Mouse (Mus musculus) kidney, adult 2 months (tissue): Measurements from ENCODE around the gene Hyou1. TPM values are rescaled to one million over a fixed set of nuclear protein-coding genes. Genes with fewer than 3 reads are reported as not detected.
"Not testable (repeated sequence)": the region's sequence is repeated elsewhere in the genome, so short reads cannot be mapped to it uniquely, and the experiment has no call there.

Experiments
- DNase-seq: peaks from one replicate; pipeline ENCODE4 v3.0.0; 2021
- H3K27ac ChIP-seq: fragments of 200-500 bp; 2 replicates; pipeline ENCODE4 v1.5.1; 2012; ENCODE audit warnings: low read depth, low read length, control low read depth, inconsistent platforms; ENCODE audit not compliant: insufficient read depth
- H3K27me3 ChIP-seq: fragments of 200-500 bp; replicated peaks from 2 replicates; pipeline ENCODE4 v1.6.1; 2012; ENCODE audit warnings: mild to moderate bottlenecking, moderate library complexity, low read length, inconsistent platforms; ENCODE audit not compliant: control insufficient read depth, insufficient read depth
- H3K36me3 ChIP-seq: fragments of 200-500 bp; 2 replicates; pipeline ENCODE4 v1.6.1; 2012; ENCODE audit warnings: mild to moderate bottlenecking, moderate library complexity, low read length, inconsistent platforms; ENCODE audit not compliant: control insufficient read depth, insufficient read depth
- H3K4me1 ChIP-seq: fragments of 200-500 bp; 2 replicates; pipeline ENCODE4 v1.6.1; 2011; ENCODE audit warnings: low read length; ENCODE audit not compliant: control insufficient read depth, insufficient read depth
- H3K4me3 ChIP-seq: fragments of 200-500 bp; 2 replicates; pipeline ENCODE4 v1.5.1; 2011; ENCODE audit warnings: mild to moderate bottlenecking, low read depth, low read length, control low read depth; ENCODE audit not compliant: insufficient read depth
- CTCF ChIP-seq: fragments of 200-500 bp; conservative IDR thresholded peaks from 2 replicates; pipeline ENCODE4 v1.5.1; 2011; ENCODE audit warnings: low read depth, mild to moderate bottlenecking, control low read depth, low read length, moderate library complexity, mixed read lengths; ENCODE audit not compliant: insufficient read depth, insufficient read length
- POLR2A ChIP-seq: fragments of 200-500 bp; IDR thresholded peaks from one replicate; pipeline ENCODE4 v1.6.1; 2011; ENCODE audit warnings: low read depth, low read length, control low read depth
- whole genome bisulfite sequencing: fragments of 180-500 bp; shearing (Covaris S2); methylation state at CpG from one replicate; pipeline ENCODE4 v1.1.7; 2018; 5-methylcytosine and 5-hydroxymethylcytosine counted together
- polyA plus RNA-seq: library from polyadenylated mRNA; depleted of rRNA; stranded (reverse); fragments of >200 nt; gene quantifications from 2 replicates; pipeline ENCODE4 v1.2.3, GENCODE M21; 2012

The Hyou1 gene
- polyA plus RNA-seq, 1 experiment = 42.3 TPM

- peaks cover 15% of the 10 kb centered on the region for H3K36me3 ChIP-seq
- TF ChIP-seq CTCF (no peak), POLR2A (no peak)
These were observed 26.1 kb upstream of the Hyou1 start for GRCm38 (mm10) chr9:44353142-44353541.

DNA sequence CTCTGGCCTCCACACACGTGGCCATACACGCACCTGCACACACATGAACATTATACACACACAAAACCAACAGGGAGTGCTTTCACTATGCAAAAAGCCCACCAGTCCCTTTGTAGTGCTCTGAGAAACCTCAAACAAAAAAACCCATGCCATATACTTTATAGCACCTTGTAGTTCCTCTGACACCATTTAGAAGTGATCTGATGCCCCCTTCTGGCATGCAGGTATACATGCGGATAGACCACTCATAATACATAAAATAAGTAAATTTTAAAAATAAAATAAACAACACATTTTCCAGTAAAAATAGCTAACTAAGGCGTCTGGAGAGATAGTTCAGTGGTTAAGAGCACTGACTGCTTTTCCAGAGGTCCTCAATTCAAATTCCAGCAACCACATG lies 22.1 kb upstream of the Hyou1 start:
- no peak overlapping the region for H3K4me3 ChIP-seq
- H3K27ac ChIP-seq = no peak overlapping the region
- no peak for TF ChIP-seq CTCF
- TF ChIP-seq POLR2A = no peak
- no peaks in the 10 kb centered on the region for H3K27me3 ChIP-seq
- H3K4me1 ChIP-seq = peaks cover 2% of the 10 kb centered on the region; the same call in 1 of the 2 replicates
- peak; percentile 38 for DNase-seq
- WGBS = 77% methylated on average over 4 of the region's 4 CpGs
- peaks cover 13% of the 10 kb centered on the region for H3K36me3 ChIP-seq

More at GRCm38 (mm10) chr9:44353142-44353541, 26.1 kb upstream of the Hyou1 start:
- WGBS = 89% methylated on average over 6 of the region's 6 CpGs
- H3K4me3 ChIP-seq = no peak overlapping the region
- no peak overlapping the region for H3K27ac ChIP-seq
- no peak for DNase-seq
- no peaks in the 10 kb centered on the region for H3K27me3 ChIP-seq
- no peaks in the 10 kb centered on the region for H3K4me1 ChIP-seq

GRCm38 (mm10) chr9:44361190-44361917 lies 17.9 kb upstream of the Hyou1 start, which contains the start of gene Vps11:
Gene Vps11 (minus strand): TSS chr9:44361670.
- 0 out of 2 replicates have a peak, but pooled peaks have one; percentile 21 for TF ChIP-seq CTCF
- peak; percentile 64 for TF ChIP-seq POLR2A
- Histone ChIP-seq H3K4me3 (peak within 1 kb of the TSS; percentile 83), H3K36me3 (peaks cover 1% of the 10 kb centered on the region; the same call in 1 of the 2 replicates), H3K4me1 (peaks cover 2% of the 10 kb centered on the region; the same call in 1 of the 2 replicates), H3K27ac (peak within 1 kb of the TSS; percentile 62; the same call in 1 of the 2 replicates), H3K27me3 (no peaks in the 10 kb centered on the region)
- WGBS = under 1% methylated on average over 44 of the region's 44 CpGs
- DNase-seq = peak; percentile 97

DNA sequence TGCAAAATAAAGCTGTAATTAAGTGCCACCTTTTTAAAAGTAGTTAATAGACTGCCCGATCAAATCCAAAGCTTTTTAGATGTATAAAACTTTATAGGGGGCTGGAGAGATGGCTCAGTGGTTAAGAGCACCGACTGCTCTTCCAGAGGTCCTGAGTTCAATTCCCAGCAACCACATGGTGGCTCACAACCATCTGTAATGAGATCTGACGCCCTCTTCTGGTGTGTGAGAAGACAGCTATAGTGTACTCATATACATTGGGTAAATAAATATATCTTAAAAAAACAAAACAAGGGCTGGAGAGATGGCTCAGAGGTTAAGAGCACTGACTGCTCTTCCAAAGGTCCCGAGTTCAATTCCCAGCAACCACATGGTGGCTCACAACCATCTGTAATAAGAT lies 17.4 kb upstream of the Hyou1 start:
- not testable (repeated sequence) for H3K27me3 ChIP-seq, H3K4me1 ChIP-seq, H3K36me3 ChIP-seq, DNase-seq
- Histone ChIP-seq H3K4me3 (peak overlapping the region; percentile 83; the same call in 1 of the 2 replicates), H3K27ac (peak overlapping the region; percentile 62; the same call in 1 of the 2 replicates)
- 38% methylated on average over 4 of the region's 4 CpGs for WGBS

DNA sequence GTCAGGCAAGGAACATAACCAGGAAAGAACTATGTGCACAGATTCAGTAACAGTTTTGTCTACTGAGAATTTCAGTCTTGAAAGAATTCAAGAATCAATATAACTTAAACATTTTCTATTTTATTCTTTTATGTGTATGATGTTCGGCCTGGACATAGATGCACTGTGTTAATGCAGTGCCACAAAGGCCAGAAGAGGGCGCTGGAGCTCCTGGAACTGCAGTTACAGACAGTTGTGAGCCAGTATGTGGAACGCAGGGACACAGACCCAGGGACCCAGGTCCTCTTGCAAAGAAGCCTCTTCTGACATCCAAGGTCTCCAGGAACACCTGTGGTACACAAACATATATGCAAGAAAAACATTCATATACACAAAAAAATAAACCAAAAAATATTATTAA lies 14.8 kb upstream of the Hyou1 start:
- peak; percentile 51 for DNase-seq
- Histone ChIP-seq H3K4me3 (no peak overlapping the region), H3K27me3 (no peaks in the 10 kb centered on the region), H3K27ac (no peak overlapping the region), H3K4me1 (peaks cover 2% of the 10 kb centered on the region; the same call in 1 of the 2 replicates), H3K36me3 (no peaks in the 10 kb centered on the region)
- TF ChIP-seq POLR2A (no peak), CTCF (peak; percentile 69)
- 63% methylated on average over 3 of the region's 3 CpGs for WGBS

GRCm38 (mm10) chr9:44373386-44373785 lies 5.9 kb upstream of the Hyou1 start:
- Histone ChIP-seq H3K27ac (peak overlapping the region; percentile 34), H3K4me1 (peaks cover 6% of the 10 kb centered on the region; the same call in 1 of the 2 replicates), H3K27me3 (no peaks in the 10 kb centered on the region), H3K4me3 (no peak overlapping the region), H3K36me3 (no peaks in the 10 kb centered on the region)
- no peak for TF ChIP-seq CTCF
- TF ChIP-seq POLR2A = no peak
- no peak for DNase-seq

DNA sequence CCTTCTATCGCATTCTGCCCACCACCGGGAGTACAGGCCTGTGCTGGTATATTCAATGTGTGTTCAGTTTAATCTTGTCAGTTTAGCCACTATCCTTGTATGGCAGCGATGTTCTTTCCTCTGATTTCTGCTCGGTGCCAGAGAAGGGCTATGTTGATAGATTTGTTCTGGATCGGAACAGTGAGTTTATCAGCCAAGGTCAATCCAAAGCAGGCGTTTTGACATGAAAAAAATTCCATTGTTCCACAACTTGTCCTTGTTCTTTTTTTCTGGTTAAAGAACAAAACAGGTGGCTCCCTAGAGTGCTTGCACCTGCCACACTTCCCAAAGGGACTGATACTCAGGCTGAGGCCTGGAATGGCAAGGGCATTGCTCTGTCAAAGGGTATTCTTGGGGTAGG lies 3.1 kb upstream of the Hyou1 start:
- Histone ChIP-seq H3K27ac (no peak overlapping the region; the same call in 1 of the 2 replicates), H3K27me3 (no peaks in the 10 kb centered on the region), H3K4me1 (peaks cover 14% of the 10 kb centered on the region; the same call in 1 of the 2 replicates), H3K36me3 (no peaks in the 10 kb centered on the region), H3K4me3 (no peak overlapping the region)
- DNase-seq = no peak
- 87% methylated on average over 6 of the region's 6 CpGs for WGBS
- TF ChIP-seq POLR2A (no peak), CTCF (no peak)

- DNase-seq, H3K27ac ChIP-seq, H3K4me3 ChIP-seq, H3K36me3 ChIP-seq, H3K27me3 ChIP-seq: not testable (repeated sequence)
- 84% methylated on average over 2 of the region's 2 CpGs for WGBS
- peaks cover 14% of the 10 kb centered on the region; the same call in 1 of the 2 replicates for H3K4me1 ChIP-seq
These were observed 2.0 kb upstream of the Hyou1 start for GRCm38 (mm10) chr9:44377335-44377734.
